Mouse (Mus musculus) embryonic stem cell, embryonic (primary cell): ENCODE data around the gene Spns3.

Experiments used
- CTCF ChIA-PET, 4 experiments: fragments of 300-600 bp in 2 of 4; fragments of 350-600 bp in 2 of 4; sonication (Branson Sonifier 250); formaldehyde crosslinking; loops; one replicate each; lab custom pipeline; 2022; ENCODE audit warnings: inconsistent platforms in 2 of 4; lab: Charles Lee
- POLR2A ChIA-PET, 4 experiments: fragments of 300-600 bp in 2 of 4; fragments of 350-600 bp in 2 of 4; sonication (Branson Sonifier 250); formaldehyde crosslinking; loops; one replicate each; lab custom pipeline; 2022; ENCODE audit warnings: antibody characterized with exemption in 4 of 4, inconsistent platforms in 1 of 4; lab: Charles Lee

Gene Spns3

GRCm38 (mm10) chr11:72550134-72550988 is at the start of gene Spns3:
Gene Spns3, minus strand, starts transcription at chr11:72550506.
- ChIA-PET POLR2A (interaction anchor here in 2 of 4 experiments (1.0 to 1.4 kb wide), 3 partner anchors 10 to 357 kb away, joined by 3 to 4 read pairs (median 4); no protein-coding TSS in a partner anchor), CTCF (interaction anchor here in 1 of 4 experiments (1.0 to 2.1 kb wide), 2 partner anchors 13 to 208 kb away, joined by 3 to 8 read pairs; no protein-coding TSS in a partner anchor)

- ChIA-PET CTCF (no interaction called here), POLR2A (interaction anchor here in 2 of 4 experiments (0.6 to 0.9 kb wide), 3 partner anchors 10 to 27 kb away, joined by 3 to 5 read pairs (median 3); no protein-coding TSS in a partner anchor)
Observed at GRCm38 (mm10) chr11:72597780-72598179, 47.5 kb upstream of the Spns3 start.

- POLR2A ChIA-PET = interaction anchor here (0.6 to 3.2 kb wide), 31 partner anchors 9 to 1292 kb away, joined by 3 to 27 read pairs (median 4); partner anchors contain the start of genes Ube2g1 (in 2 of the 4), Ctns (in 1 of the 4), Cyb5d2 (in 1 of the 4) and Shpk (in 1 of the 4)
- CTCF ChIA-PET = interaction anchor here (0.6 to 1.1 kb wide), 8 partner anchors 10 to 794 kb away, joined by 3 to 8 read pairs (median 3); no protein-coding TSS in a partner anchor
Observed at GRCm38 (mm10) chr11:72595010-72595737, 44.9 kb upstream of the Spns3 start.

- CTCF ChIA-PET = no interaction called here
- POLR2A ChIA-PET = interaction anchor here in 3 of 4 experiments (0.6 to 1.5 kb wide), 7 partner anchors 8 to 32 kb away, joined by 3 to 7 read pairs (median 3); no protein-coding TSS in a partner anchor
Observed at GRCm38 (mm10) chr11:72587537-72588233, 37.4 kb upstream of the Spns3 start.

- CTCF ChIA-PET = no interaction called here
Observed at GRCm38 (mm10) chr11:72586570-72586969, 36.3 kb upstream of the Spns3 start.

GRCm38 (mm10) chr11:72583092-72583491 is 32.8 kb upstream of the Spns3 start:
- CTCF ChIA-PET = no interaction called here
- POLR2A ChIA-PET = interaction anchor here in 2 of 4 experiments (0.9 to 3.1 kb wide), 3 partner anchors 12 to 24 kb away, joined by 4 to 24 read pairs (median 8); partner anchors contain the start of gene Ube2g1 (in 1 of the 2)

More at GRCm38 (mm10) chr11:72586570-72586969, 36.3 kb upstream of the Spns3 start:
- POLR2A ChIA-PET = interaction anchor here (0.6 to 2.2 kb wide), 10 partner anchors 9 to 558 kb away, joined by 3 to 12 read pairs (median 3); partner anchors contain the start of genes Cyb5d2 (in 1 of the 4) and Zzef1 (in 1 of the 4)

GRCm38 (mm10) chr11:72582448-72582705 is 32.1 kb upstream of the Spns3 start:
- CTCF ChIA-PET = interaction anchor here in 1 of 4 experiments (0.6 to 1.1 kb wide), 2 partner anchors 13 to 1729 kb away, joined by 3 to 4 read pairs; no protein-coding TSS in a partner anchor

GRCm38 (mm10) chr11:72581609-72582447 is 31.5 kb upstream of the Spns3 start:
- ChIA-PET POLR2A (interaction anchor here in 2 of 4 experiments (0.7 to 3.1 kb wide), 8 partner anchors 13 to 214 kb away, joined by 3 to 24 read pairs (median 4); partner anchors contain the start of genes Cyb5d2 (in 1 of the 2) and Zzef1 (in 1 of the 2)), CTCF (interaction anchor here in 1 of 4 experiments (0.6 to 1.1 kb wide), 2 partner anchors 14 to 1729 kb away, joined by 3 to 4 read pairs; no protein-coding TSS in a partner anchor)

More at GRCm38 (mm10) chr11:72582448-72582705, 32.1 kb upstream of the Spns3 start:
- POLR2A ChIA-PET = interaction anchor here in 2 of 4 experiments (0.7 to 3.1 kb wide), 4 partner anchors 12 to 25 kb away, joined by 3 to 24 read pairs (median 6); no protein-coding TSS in a partner anchor

- POLR2A ChIA-PET = interaction anchor here (0.6 to 4.0 kb wide), 31 partner anchors 8 to 323 kb away, joined by 3 to 27 read pairs (median 3); partner anchors contain the start of genes Ube2g1 (in 4 of the 4) and Ankfy1 (in 1 of the 4)
- CTCF ChIA-PET = interaction anchor here in 3 of 4 experiments (0.8 to 1.1 kb wide), 6 partner anchors 12 to 293 kb away, joined by 3 to 7 read pairs (median 4); no protein-coding TSS in a partner anchor
Observed at GRCm38 (mm10) chr11:72578471-72578870, 28.2 kb upstream of the Spns3 start.

GRCm38 (mm10) chr11:72576466-72577351 is 26.4 kb upstream of the Spns3 start:
- ChIA-PET POLR2A (interaction anchor here (0.6 to 4.0 kb wide), 62 partner anchors 9 to 627 kb away, joined by 3 to 27 read pairs (median 4); partner anchors contain the start of genes Cyb5d2 (in 3 of the 4), Zzef1 (in 3 of the 4), Ankfy1 (in 2 of the 4) and Ube2g1 (in 2 of the 4)), CTCF (interaction anchor here (0.5 to 1.5 kb wide), 6 partner anchors 9 to 424 kb away, joined by 3 to 4 read pairs (median 3); no protein-coding TSS in a partner anchor)

GRCm38 (mm10) chr11:72576111-72576465 is 25.8 kb upstream of the Spns3 start:
- CTCF ChIA-PET = interaction anchor here (0.5 to 1.5 kb wide), 11 partner anchors 9 to 425 kb away, joined by 3 to 5 read pairs (median 3); no protein-coding TSS in a partner anchor

GRCm38 (mm10) chr11:72573819-72574218 is 23.5 kb upstream of the Spns3 start:
- POLR2A ChIA-PET = no interaction called here

More at GRCm38 (mm10) chr11:72576111-72576465, 25.8 kb upstream of the Spns3 start:
- POLR2A ChIA-PET = interaction anchor here (0.6 to 4.0 kb wide), 56 partner anchors 9 to 623 kb away, joined by 3 to 27 read pairs (median 4); partner anchors contain the start of genes Cyb5d2 (in 3 of the 4), Zzef1 (in 3 of the 4), Ankfy1 (in 2 of the 4) and Ube2g1 (in 2 of the 4)

GRCm38 (mm10) chr11:72570319-72570979 is 20.1 kb upstream of the Spns3 start:
- CTCF ChIA-PET = interaction anchor here (0.6 to 1.5 kb wide), 30 partner anchors 14 to 469 kb away, joined by 3 to 13 read pairs (median 4); partner anchors contain the start of genes Cyb5d2 (in 2 of the 4), Zzef1 (in 2 of the 4), P2rx1 (in 1 of the 4) and Spns2 (in 1 of the 4)

More at GRCm38 (mm10) chr11:72573819-72574218, 23.5 kb upstream of the Spns3 start:
- CTCF ChIA-PET = interaction anchor here in 2 of 4 experiments (0.6 to 1.1 kb wide), 2 partner anchors 390 to 427 kb away, joined by 3 to 4 read pairs; no protein-coding TSS in a partner anchor

More at GRCm38 (mm10) chr11:72570319-72570979, 20.1 kb upstream of the Spns3 start:
- POLR2A ChIA-PET = interaction anchor here (0.5 to 1.5 kb wide), 23 partner anchors 21 to 589 kb away, joined by 3 to 9 read pairs (median 3); partner anchors contain the start of genes Smtnl2 (in 2 of the 4), Ube2g1 (in 2 of the 4), Ankfy1 (in 1 of the 4) and Cyb5d2 (in 1 of the 4)
